Mouse (Mus musculus) testis, adult 2 months (tissue): ENCODE results near the gene Gm21974. TPM values are rescaled to one million over a fixed set of nuclear protein-coding genes. Genes with fewer than 3 reads are reported as not detected.

Source experiments
- H3K27ac ChIP-seq: fragments of 200-500 bp; 2 replicates; pipeline ENCODE4 v1.5.1; 2012; ENCODE audit warnings: low read depth, low read length; ENCODE audit not compliant: control insufficient read depth, insufficient read depth
- H3K27me3 ChIP-seq: fragments of 200-500 bp; 2 replicates; pipeline ENCODE4 v1.6.1; 2012; ENCODE audit warnings: mild to moderate bottlenecking, low read length, moderate library complexity; ENCODE audit not compliant: control insufficient read depth, insufficient read depth
- H3K36me3 ChIP-seq: fragments of 200-500 bp; 2 replicates; pipeline ENCODE4 v1.6.1; 2012; ENCODE audit warnings: mild to moderate bottlenecking, low read length; ENCODE audit not compliant: control insufficient read depth, insufficient read depth
- H3K4me1 ChIP-seq: fragments of 200-500 bp; 2 replicates; pipeline ENCODE4 v1.6.1; 2012; ENCODE audit warnings: low read length; ENCODE audit not compliant: control insufficient read depth, insufficient read depth
- H3K4me3 ChIP-seq: fragments of 200-500 bp; 2 replicates; pipeline ENCODE4 v1.5.1; 2012; ENCODE audit warnings: low read depth, mild to moderate bottlenecking, low read length, moderate library complexity, mixed read lengths; ENCODE audit not compliant: control insufficient read depth
- CTCF ChIP-seq: fragments of 200-500 bp; IDR thresholded peaks from 2 replicates; pipeline ENCODE4 v1.5.1; 2012; ENCODE audit warnings: low read depth, mild to moderate bottlenecking, inconsistent platforms, low read length, moderate library complexity; ENCODE audit not compliant: control insufficient read depth, insufficient read depth, insufficient replicate concordance
- POLR2A ChIP-seq: fragments of 200-500 bp; IDR thresholded peaks from 2 replicates; pipeline ENCODE4 v1.6.1; 2012; ENCODE audit warnings: low read depth, mild to moderate bottlenecking, inconsistent platforms, low read length, moderate library complexity; ENCODE audit not compliant: control insufficient read depth
- polyA plus RNA-seq: library from polyadenylated mRNA; depleted of rRNA; stranded (reverse); fragments of >200 nt; gene quantifications from 2 replicates; pipeline ENCODE4 v1.2.3, GENCODE M21; 2012

Gm21974 gene
- polyA plus RNA-seq, 1 experiment = not detected

GRCm38 (mm10) chr7:127887191-127887590 lies 8.1 kb downstream of the Gm21974 start:
- H3K36me3 ChIP-seq = peaks cover 2% of the 10 kb centered on the region
- no peak overlapping the region for H3K4me3 ChIP-seq
- H3K27me3 ChIP-seq = no peaks in the 10 kb centered on the region
- no peak overlapping the region for H3K27ac ChIP-seq
- peaks cover 2% of the 10 kb centered on the region; the same call in 1 of the 2 replicates for H3K4me1 ChIP-seq
- no peak for TF ChIP-seq POLR2A
- TF ChIP-seq CTCF = no peak

DNA sequence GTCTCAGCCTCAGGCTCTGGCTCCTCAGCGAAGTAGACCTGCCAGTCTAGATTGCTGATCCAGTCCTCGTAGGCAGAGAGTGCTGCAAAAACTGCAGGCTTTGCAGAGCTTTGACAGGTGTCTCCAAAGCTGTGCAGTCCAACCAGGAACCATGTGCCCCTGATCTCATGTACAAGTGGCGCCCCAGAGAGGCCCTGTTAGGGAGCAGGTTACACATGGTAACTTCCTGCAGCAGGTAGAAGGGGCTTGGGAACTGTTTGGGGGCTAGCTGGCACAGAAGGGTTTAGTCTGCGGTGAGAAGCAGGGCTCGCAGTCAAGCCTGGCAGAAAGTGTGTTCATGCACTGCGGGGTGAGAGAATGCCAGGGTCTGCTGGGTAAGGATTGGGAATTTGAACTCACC lies 8.7 kb downstream of the Gm21974 start:
- no peak for TF ChIP-seq POLR2A
- no peak for TF ChIP-seq CTCF
- H3K36me3 ChIP-seq = peaks cover 7% of the 10 kb centered on the region
- H3K4me3 ChIP-seq = no peak overlapping the region
- H3K27me3 ChIP-seq = no peaks in the 10 kb centered on the region
- H3K4me1 ChIP-seq = peaks cover 2% of the 10 kb centered on the region; the same call in 1 of the 2 replicates
- H3K27ac ChIP-seq = no peak overlapping the region

- H3K36me3 ChIP-seq = peaks cover 7% of the 10 kb centered on the region
- TF ChIP-seq CTCF (no peak), POLR2A (no peak)
Measured at GRCm38 (mm10) chr7:127885951-127886350, 9.3 kb downstream of the Gm21974 start.

DNA sequence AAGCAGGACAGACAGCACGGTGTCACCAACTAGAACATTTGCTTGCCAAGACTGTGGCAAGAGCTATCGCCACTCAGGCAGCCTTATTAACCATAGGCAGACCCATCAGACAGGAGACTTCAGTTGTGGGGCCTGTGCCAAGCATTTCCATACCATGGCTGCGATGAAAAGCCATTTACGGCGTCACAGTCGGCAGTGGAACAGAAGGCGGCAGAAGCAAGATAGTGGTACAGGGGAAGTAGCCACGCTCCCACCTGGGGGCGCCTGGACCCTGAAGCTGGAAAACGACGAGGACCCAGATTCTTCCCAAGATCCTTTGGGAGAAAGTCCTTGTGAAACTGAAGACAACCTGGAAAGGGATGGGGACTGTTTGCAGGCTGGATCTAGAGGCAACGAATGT lies 14.8 kb downstream of the Gm21974 start:
- Histone ChIP-seq H3K4me1 (no peaks in the 10 kb centered on the region; the same call in none of the 2 replicates), H3K4me3 (no peak overlapping the region), H3K27me3 (no peaks in the 10 kb centered on the region), H3K36me3 (peaks cover 10% of the 10 kb centered on the region), H3K27ac (no peak overlapping the region)
- no peak for TF ChIP-seq CTCF
- TF ChIP-seq POLR2A = no peak

More at GRCm38 (mm10) chr7:127885951-127886350, 9.3 kb downstream of the Gm21974 start:
- Histone ChIP-seq H3K4me1 (peaks cover 2% of the 10 kb centered on the region; the same call in 1 of the 2 replicates), H3K27ac (no peak overlapping the region), H3K4me3 (no peak overlapping the region), H3K27me3 (no peaks in the 10 kb centered on the region)

- TF ChIP-seq POLR2A = 0 out of 2 replicates have a peak, but pooled peaks have one; percentile 8
- no peak for TF ChIP-seq CTCF
Measured at GRCm38 (mm10) chr7:127879301-127879700, 16.0 kb downstream of the Gm21974 start.

GRCm38 (mm10) chr7:127876467-127877348 lies 18.5 kb downstream of the Gm21974 start, which contains the start of gene Zfp668:
Gene Zfp668, minus strand, starts transcription at chr7:127876828.
- H3K27me3 ChIP-seq = no peaks in the 10 kb centered on the region

More at GRCm38 (mm10) chr7:127879301-127879700, 16.0 kb downstream of the Gm21974 start:
- Histone ChIP-seq H3K36me3 (peaks cover 10% of the 10 kb centered on the region), H3K27me3 (no peaks in the 10 kb centered on the region), H3K4me3 (no peak overlapping the region), H3K27ac (no peak overlapping the region), H3K4me1 (peaks cover 6% of the 10 kb centered on the region)

GRCm38 (mm10) chr7:127876041-127876466 lies 19.2 kb downstream of the Gm21974 start, which contains the start of gene Zfp646:
Gene Zfp646, plus strand, starts transcription at chr7:127876221.
- peak within 1 kb of the TSS; percentile 99 for H3K27ac ChIP-seq
- H3K4me3 ChIP-seq = peak within 1 kb of the TSS; percentile 100
- H3K4me1 ChIP-seq = peaks cover 6% of the 10 kb centered on the region
- H3K27me3 ChIP-seq = no peaks in the 10 kb centered on the region
- peaks cover 3% of the 10 kb centered on the region for H3K36me3 ChIP-seq
- TF ChIP-seq CTCF (no peak), POLR2A (no peak)

More at GRCm38 (mm10) chr7:127876467-127877348, 18.5 kb downstream of the Gm21974 start, which contains the start of gene Zfp668:
- H3K36me3 ChIP-seq = peaks cover 4% of the 10 kb centered on the region
- peak within 1 kb of the TSS; percentile 99 for H3K27ac ChIP-seq
- H3K4me1 ChIP-seq = peaks cover 6% of the 10 kb centered on the region
- TF ChIP-seq POLR2A (peak; percentile 66), CTCF (no peak)
- peak within 1 kb of the TSS; percentile 100 for H3K4me3 ChIP-seq

- H3K4me3 ChIP-seq = peak overlapping the region; percentile 100
- H3K36me3 ChIP-seq = peaks cover 3% of the 10 kb centered on the region
- peaks cover 6% of the 10 kb centered on the region for H3K4me1 ChIP-seq
- no peak for TF ChIP-seq POLR2A
- no peak for TF ChIP-seq CTCF
- peak overlapping the region; percentile 78 for H3K27ac ChIP-seq
- no peaks in the 10 kb centered on the region for H3K27me3 ChIP-seq
Measured at GRCm38 (mm10) chr7:127875627-127876001, 19.6 kb downstream of the Gm21974 start.
